Mouse (Mus musculus) heart, embryonic 12.5 days (tissue): ENCODE measurements at regions not wholly inside any gene's neighbourhood (a gene's known extent, or its start where the extent isn't known, plus 50 kb on each side); places are given as distances from the start of the nearest gene placed in this dataset.

Experiments used
- ATAC-seq: fragments of 200-750 bp; cut with Nextera tagmentation; 2 replicates; pipeline ENCODE4 v1.8.0; 2017; ENCODE audit warnings: moderate TSS enrichment, moderate library complexity; ENCODE audit not compliant: insufficient number of reproducible peaks, low FRiP score
- H3K27ac ChIP-seq: fragments of 300-500 bp; sonication (generic); 2 replicates; pipeline ENCODE4 v1.5.1; 2016; ENCODE audit warnings: mild to moderate bottlenecking, moderate library complexity; ENCODE audit not compliant: poor library complexity, severe bottlenecking
- H3K27me3 ChIP-seq: fragments of 300-500 bp; sonication (generic); replicated peaks from 2 replicates; pipeline ENCODE4 v1.6.1; 2016; ENCODE audit warnings: mild to moderate bottlenecking, moderate library complexity
- H3K36me3 ChIP-seq: fragments of 300-500 bp; sonication (generic); 2 replicates; pipeline ENCODE4 v1.6.1; 2016; ENCODE audit warnings: mild to moderate bottlenecking, moderate library complexity
- H3K4me1 ChIP-seq: fragments of 300-500 bp; sonication (generic); replicated peaks from 2 replicates; pipeline ENCODE4 v1.6.1; 2016; ENCODE audit warnings: mild to moderate bottlenecking
- H3K4me2 ChIP-seq: fragments of 300-500 bp; sonication (generic); 2 replicates; pipeline ENCODE4 v1.6.1; 2016; ENCODE audit warnings: mild to moderate bottlenecking, moderate library complexity
- H3K4me3 ChIP-seq: fragments of 300-500 bp; sonication (generic); 2 replicates; pipeline ENCODE4 v1.5.1; 2016; ENCODE audit warnings: mild to moderate bottlenecking
- H3K9ac ChIP-seq: fragments of 300-500 bp; sonication (generic); 2 replicates; pipeline ENCODE4 v1.6.1; 2016; ENCODE audit warnings: mild to moderate bottlenecking, moderate library complexity
- H3K9me3 ChIP-seq: fragments of 300-500 bp; sonication (generic); replicated peaks from 2 replicates; pipeline ENCODE4 v1.6.1; 2016; ENCODE audit warnings: mild to moderate bottlenecking, moderate library complexity
- WGBS: fragments of 180-500 bp; shearing (Covaris S2); methylation state at CpG from one replicate; pipeline ENCODE4 v1.1.7; 2016; 5-methylcytosine and 5-hydroxymethylcytosine counted together

- Histone ChIP-seq H3K9me3 (no peaks in the 10 kb centered on the region), H3K4me1 (no peaks in the 10 kb centered on the region), H3K27me3 (no peaks in the 10 kb centered on the region), H3K9ac (no peak overlapping the region), H3K4me3 (no peak overlapping the region), H3K27ac (no peak overlapping the region), H3K36me3 (no peaks in the 10 kb centered on the region), H3K4me2 (no peak overlapping the region)
- ATAC-seq, result no peak
- WGBS, result 76% methylated on average over 12 of the region's 12 CpGs
Measured at GRCm38 (mm10) chr4:127552456-127553225, 194.7 kb upstream of the Gjb5 start.

DNA sequence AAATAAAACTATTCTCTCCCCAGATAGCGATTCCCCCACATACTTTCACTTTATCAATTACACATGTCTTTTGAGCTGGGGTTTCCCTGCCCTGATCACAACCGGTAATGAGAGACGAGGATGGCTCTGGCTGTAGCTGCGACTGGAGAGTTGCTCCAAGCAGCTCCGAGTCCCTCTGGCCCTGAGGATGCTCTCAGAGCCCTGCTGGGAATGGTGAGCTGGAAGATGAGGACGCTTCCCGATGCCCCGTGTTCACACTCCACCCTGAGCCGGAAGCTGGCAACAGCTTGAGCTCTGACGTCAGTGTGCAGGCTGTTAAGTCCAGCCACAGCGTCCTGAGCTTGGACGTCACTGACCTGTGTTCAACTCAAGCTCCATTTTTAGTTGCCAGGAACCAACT is 191.6 kb upstream of the Gjb5 start:
- no peak for ATAC-seq
- Histone ChIP-seq H3K4me3 (no peak overlapping the region), H3K9ac (no peak overlapping the region), H3K27ac (no peak overlapping the region), H3K9me3 (no peaks in the 10 kb centered on the region), H3K36me3 (no peaks in the 10 kb centered on the region), H3K27me3 (no peaks in the 10 kb centered on the region), H3K4me1 (no peaks in the 10 kb centered on the region), H3K4me2 (peak overlapping the region; percentile 47)
- WGBS, result 33% methylated on average over 12 of the region's 12 CpGs

GRCm38 (mm10) chr4:127549018-127549417 is 191.0 kb upstream of the Gjb5 start:
- Histone ChIP-seq H3K9me3 (no peaks in the 10 kb centered on the region), H3K27ac (no peak overlapping the region), H3K36me3 (no peaks in the 10 kb centered on the region), H3K4me1 (no peaks in the 10 kb centered on the region), H3K9ac (no peak overlapping the region), H3K4me3 (no peak overlapping the region), H3K27me3 (no peaks in the 10 kb centered on the region), H3K4me2 (no peak overlapping the region)
- WGBS, result 62% methylated on average over 6 of the region's 6 CpGs
- ATAC-seq, result no peak

GRCm38 (mm10) chr4:127545106-127545505 is 187.1 kb upstream of the Gjb5 start:
- 82% methylated on average over 6 of the region's 6 CpGs for WGBS
- no peak for ATAC-seq
- Histone ChIP-seq H3K27ac (no peak overlapping the region), H3K4me3 (no peak overlapping the region), H3K36me3 (no peaks in the 10 kb centered on the region), H3K9ac (no peak overlapping the region), H3K9me3 (no peaks in the 10 kb centered on the region), H3K4me2 (no peak overlapping the region), H3K27me3 (no peaks in the 10 kb centered on the region), H3K4me1 (no peaks in the 10 kb centered on the region)

- WGBS, result 61% methylated on average over 2 of the region's 2 CpGs
- no peak overlapping the region for H3K27ac ChIP-seq
- no peaks in the 10 kb centered on the region for H3K4me1 ChIP-seq
- no peak for ATAC-seq
- no peak overlapping the region for H3K4me3 ChIP-seq
- H3K4me2 ChIP-seq, result no peak overlapping the region
- no peaks in the 10 kb centered on the region for H3K27me3 ChIP-seq
- no peaks in the 10 kb centered on the region for H3K9me3 ChIP-seq
- H3K9ac ChIP-seq, result no peak overlapping the region
- no peaks in the 10 kb centered on the region for H3K36me3 ChIP-seq
Measured at GRCm38 (mm10) chr4:127543276-127543675, 185.3 kb upstream of the Gjb5 start.

DNA sequence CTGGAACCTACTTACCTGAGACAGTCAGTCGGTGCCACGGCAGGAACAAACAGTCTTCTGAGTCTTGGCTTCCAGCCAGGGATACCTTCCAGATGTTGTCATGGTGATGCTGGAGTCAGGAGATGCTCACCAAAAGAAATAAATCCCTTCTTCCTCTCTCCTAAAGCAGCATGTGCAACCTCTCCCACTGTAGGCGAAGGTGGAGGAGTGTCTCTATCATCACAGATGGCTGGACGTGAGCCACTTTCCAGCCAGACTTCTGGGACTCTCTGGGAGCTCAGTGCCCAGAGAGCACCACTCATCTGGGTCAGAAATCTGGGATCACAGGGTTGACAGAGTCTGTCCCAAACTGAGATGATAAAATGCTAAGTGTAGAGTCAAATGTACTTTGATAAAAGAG is 184.8 kb upstream of the Gjb5 start:
- 65% methylated on average over 4 of the region's 4 CpGs for WGBS
- H3K36me3 ChIP-seq, result no peaks in the 10 kb centered on the region
- no peak overlapping the region for H3K4me3 ChIP-seq

DNA sequence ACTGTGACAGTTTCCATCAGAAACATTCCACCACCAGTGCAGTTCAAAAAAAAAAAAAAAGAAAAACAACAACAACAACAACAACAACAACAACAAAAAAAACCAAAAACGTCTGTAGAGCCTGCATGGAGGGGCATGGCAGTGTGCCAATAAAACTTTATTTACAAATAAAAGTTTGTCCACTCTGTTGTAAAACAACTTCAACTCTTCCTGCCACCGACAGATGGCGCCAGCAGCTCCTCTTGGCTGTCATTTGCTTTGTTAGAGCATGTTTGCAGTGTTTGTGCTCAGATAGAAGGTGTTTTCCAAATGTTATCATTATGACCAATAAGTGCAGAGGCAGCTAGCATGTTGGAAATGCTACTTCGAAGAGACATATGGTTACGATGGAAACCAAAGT is 179.0 kb upstream of the Gjb5 start:
- H3K9me3 ChIP-seq, result no peaks in the 10 kb centered on the region; the same call in 1 of the 2 replicates
- H3K4me3 ChIP-seq, result no peak overlapping the region
- no peak overlapping the region for H3K9ac ChIP-seq
- 43% methylated on average over 5 of the region's 5 CpGs for WGBS
- ATAC-seq, result no peak
- no peaks in the 10 kb centered on the region for H3K27me3 ChIP-seq
- no peaks in the 10 kb centered on the region for H3K4me1 ChIP-seq
- no peaks in the 10 kb centered on the region for H3K36me3 ChIP-seq
- no peak overlapping the region for H3K4me2 ChIP-seq
- no peak overlapping the region for H3K27ac ChIP-seq

More for the DNA sequence above, 184.8 kb upstream of the Gjb5 start:
- H3K27ac ChIP-seq, result no peak overlapping the region
- no peaks in the 10 kb centered on the region for H3K4me1 ChIP-seq
- no peaks in the 10 kb centered on the region for H3K27me3 ChIP-seq
- no peak overlapping the region for H3K4me2 ChIP-seq
- no peak overlapping the region for H3K9ac ChIP-seq
- no peaks in the 10 kb centered on the region for H3K9me3 ChIP-seq
- ATAC-seq, result no peak

- no peaks in the 10 kb centered on the region for H3K27me3 ChIP-seq
- H3K9ac ChIP-seq, result no peak overlapping the region
- H3K27ac ChIP-seq, result no peak overlapping the region
- H3K9me3 ChIP-seq, result no peaks in the 10 kb centered on the region; the same call in 1 of the 2 replicates
- H3K36me3 ChIP-seq, result no peaks in the 10 kb centered on the region
- H3K4me3 ChIP-seq, result no peak overlapping the region
- no peak overlapping the region for H3K4me2 ChIP-seq
- H3K4me1 ChIP-seq, result no peaks in the 10 kb centered on the region
- WGBS, result 69% methylated on average over 7 of the region's 7 CpGs
- no peak for ATAC-seq
Measured at GRCm38 (mm10) chr4:127535630-127536029, 177.6 kb upstream of the Gjb5 start.

GRCm38 (mm10) chr4:127534411-127534810 is 176.4 kb upstream of the Gjb5 start:
- H3K9ac ChIP-seq, result no peak overlapping the region
- no peak for ATAC-seq
- 90% methylated on average over 3 of the region's 3 CpGs for WGBS
- H3K9me3 ChIP-seq, result no peaks in the 10 kb centered on the region; the same call in 1 of the 2 replicates
- no peaks in the 10 kb centered on the region for H3K36me3 ChIP-seq
- H3K4me2 ChIP-seq, result no peak overlapping the region
- no peaks in the 10 kb centered on the region for H3K4me1 ChIP-seq
- H3K4me3 ChIP-seq, result no peak overlapping the region
- H3K27me3 ChIP-seq, result no peaks in the 10 kb centered on the region
- no peak overlapping the region for H3K27ac ChIP-seq

DNA sequence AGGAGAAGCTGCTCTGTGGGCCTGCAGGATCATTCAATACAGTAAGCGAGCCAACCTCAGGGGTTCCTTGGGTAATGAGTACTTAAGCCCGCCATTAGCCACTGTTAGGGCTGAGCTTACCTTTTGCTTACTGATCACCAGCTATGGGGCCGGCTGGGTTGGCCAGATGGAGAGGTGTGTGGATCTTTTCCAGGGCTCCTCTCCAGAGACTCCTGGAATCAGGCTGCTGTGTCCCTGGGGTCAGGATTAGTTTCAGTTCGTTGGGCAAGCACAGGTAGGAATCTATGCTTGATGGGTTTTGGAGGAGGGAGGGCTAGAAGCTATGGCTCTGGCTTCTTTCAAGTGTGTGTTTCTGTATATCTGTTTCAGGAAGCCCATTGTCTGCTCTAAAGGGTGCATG is 175.7 kb upstream of the Gjb5 start:
- Histone ChIP-seq H3K4me1 (no peaks in the 10 kb centered on the region), H3K4me2 (no peak overlapping the region), H3K9ac (no peak overlapping the region), H3K27ac (no peak overlapping the region), H3K4me3 (no peak overlapping the region), H3K27me3 (no peaks in the 10 kb centered on the region), H3K36me3 (no peaks in the 10 kb centered on the region), H3K9me3 (no peaks in the 10 kb centered on the region; the same call in 1 of the 2 replicates)
- WGBS, result 67% methylated on average over 4 of the region's 4 CpGs
- no peak for ATAC-seq

- no peaks in the 10 kb centered on the region for H3K36me3 ChIP-seq
- H3K4me3 ChIP-seq, result no peak overlapping the region
- H3K9me3 ChIP-seq, result no peaks in the 10 kb centered on the region; the same call in 1 of the 2 replicates
- 79% methylated on average over 11 of the region's 11 CpGs for WGBS
- H3K27me3 ChIP-seq, result no peaks in the 10 kb centered on the region
- H3K9ac ChIP-seq, result no peak overlapping the region
- no peak for ATAC-seq
- no peaks in the 10 kb centered on the region for H3K4me1 ChIP-seq
- H3K4me2 ChIP-seq, result no peak overlapping the region
- no peak overlapping the region for H3K27ac ChIP-seq
Measured at GRCm38 (mm10) chr4:127530779-127531178, 172.8 kb upstream of the Gjb5 start.

DNA sequence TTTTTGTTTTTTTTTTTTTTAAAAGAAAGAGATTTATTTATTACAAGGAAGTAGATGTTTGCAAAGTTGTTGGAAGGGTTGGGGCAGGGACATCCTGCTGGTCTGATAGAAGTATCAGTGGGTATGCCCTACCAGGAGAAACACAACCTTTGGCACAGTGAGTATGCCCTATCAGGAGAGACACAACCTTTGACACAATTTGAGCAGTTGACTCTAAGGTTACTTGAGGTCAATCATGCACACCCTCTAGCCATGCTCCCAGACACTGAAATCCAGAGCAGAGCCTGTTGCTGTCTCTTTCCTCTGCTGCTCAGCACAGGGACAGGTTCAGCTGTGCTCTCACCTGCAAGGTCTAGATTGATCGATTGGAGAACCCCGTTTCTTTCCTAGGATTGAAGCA is 164.2 kb upstream of the Gjb5 start:
- Histone ChIP-seq H3K4me2 (no peak overlapping the region), H3K9me3 (0 out of 2 replicates have a peak, but pooled peaks cover 3% of the 10 kb centered on the region), H3K36me3 (no peaks in the 10 kb centered on the region), H3K4me3 (no peak overlapping the region), H3K27ac (no peak overlapping the region), H3K27me3 (no peaks in the 10 kb centered on the region), H3K4me1 (no peaks in the 10 kb centered on the region), H3K9ac (no peak overlapping the region)
- no peak for ATAC-seq
- WGBS, result 79% methylated on average over 2 of the region's 2 CpGs
